Mouse (Mus musculus): ENCODE data around the gene Gm20388. TPM values are rescaled to one million over a fixed set of nuclear protein-coding genes. Genes with fewer than 3 reads are reported as not detected.

Gm20388 gene
- polyA plus RNA-seq, 1 experiment from 2014 or later: not detected

- H3K36me3 ChIP-seq (ENCODE audit: control insufficient read depth, insufficient read depth, low read length): no peaks in the 10 kb centered on the region
- H3K27ac ChIP-seq (ENCODE audit: low read depth, low read length): no peak overlapping the region
- H3K9ac ChIP-seq (ENCODE audit: low read length): no peak overlapping the region
- ATAC-seq (ENCODE audit: low FRiP score) (no peak), DNase-seq (ENCODE audit: low spot score, missing footprints) (peak; percentile 60)
- H3K27me3 ChIP-seq (ENCODE audit: control insufficient read depth, insufficient read depth, low read length): no peaks in the 10 kb centered on the region
- no peak overlapping the region for H3K4me2 ChIP-seq
- 74% methylated on average over 7 of the region's 7 CpGs for WGBS
- no peak overlapping the region for H3K4me3 ChIP-seq (ENCODE audit: low read depth, low read length)
- H3K9me3 ChIP-seq (ENCODE audit: control insufficient read depth, low read length): no peaks in the 10 kb centered on the region
- no peaks in the 10 kb centered on the region for H3K4me1 ChIP-seq (ENCODE audit: control insufficient read depth, insufficient read depth, low read length)
These were observed 1708.9 kb downstream of the Gm20388 start for GRCm38 (mm10) chr8:121619401-121619995.

GRCm38 (mm10) chr8:121620801-121621516 lies 1710.3 kb downstream of the Gm20388 start:
- H3K27me3 ChIP-seq (ENCODE audit: control insufficient read depth, insufficient read depth, low read length): no peaks in the 10 kb centered on the region
- H3K36me3 ChIP-seq (ENCODE audit: control insufficient read depth, insufficient read depth, low read length): no peaks in the 10 kb centered on the region
- DNase-seq (ENCODE audit: low spot score, missing footprints): no peak
- H3K4me1 ChIP-seq (ENCODE audit: control insufficient read depth, insufficient read depth, low read length): no peaks in the 10 kb centered on the region
- no peaks in the 10 kb centered on the region for H3K9me3 ChIP-seq (ENCODE audit: control insufficient read depth, low read length)
- H3K4me2 ChIP-seq: no peak overlapping the region
- H3K9ac ChIP-seq (ENCODE audit: low read length): no peak overlapping the region
- WGBS: 91% methylated on average over 12 of the region's 12 CpGs
- ATAC-seq (ENCODE audit: low FRiP score): no peak
- H3K27ac ChIP-seq (ENCODE audit: low read depth, low read length): no peak overlapping the region
- H3K4me3 ChIP-seq (ENCODE audit: low read depth, low read length): no peak overlapping the region

GRCm38 (mm10) chr8:121621879-121622278 lies 1711.2 kb downstream of the Gm20388 start:
- H3K27ac ChIP-seq (ENCODE audit: low read depth, low read length): no peak overlapping the region
- H3K4me2 ChIP-seq: no peak overlapping the region
- no peak for ATAC-seq (ENCODE audit: low FRiP score)
- H3K27me3 ChIP-seq (ENCODE audit: control insufficient read depth, insufficient read depth, low read length): no peaks in the 10 kb centered on the region
- H3K36me3 ChIP-seq (ENCODE audit: control insufficient read depth, insufficient read depth, low read length): peaks cover 4% of the 10 kb centered on the region
- no peak for DNase-seq (ENCODE audit: low spot score, missing footprints)
- WGBS: 58% methylated on average over 1 of the region's 1 CpGs
- no peaks in the 10 kb centered on the region for H3K4me1 ChIP-seq (ENCODE audit: control insufficient read depth, insufficient read depth, low read length)
- H3K4me3 ChIP-seq (ENCODE audit: low read depth, low read length): no peak overlapping the region
- H3K9me3 ChIP-seq (ENCODE audit: control insufficient read depth, low read length): no peaks in the 10 kb centered on the region
- no peak overlapping the region for H3K9ac ChIP-seq (ENCODE audit: low read length)

- no peaks in the 10 kb centered on the region for H3K9me3 ChIP-seq (ENCODE audit: control insufficient read depth, low read length)
- H3K27ac ChIP-seq (ENCODE audit: low read depth, low read length): no peak overlapping the region
- no peaks in the 10 kb centered on the region for H3K4me1 ChIP-seq (ENCODE audit: control insufficient read depth, insufficient read depth, low read length)
- H3K36me3 ChIP-seq (ENCODE audit: control insufficient read depth, insufficient read depth, low read length): peaks cover 4% of the 10 kb centered on the region
- H3K9ac ChIP-seq (ENCODE audit: low read length): no peak overlapping the region
- H3K4me3 ChIP-seq (ENCODE audit: low read depth, low read length): no peak overlapping the region
- no peak for DNase-seq (ENCODE audit: low spot score, missing footprints)
- no peaks in the 10 kb centered on the region for H3K27me3 ChIP-seq (ENCODE audit: control insufficient read depth, insufficient read depth, low read length)
- no peak overlapping the region for H3K4me2 ChIP-seq
- 87% methylated on average over 8 of the region's 8 CpGs for WGBS
- no peak for ATAC-seq (ENCODE audit: low FRiP score)
These were observed 1712.4 kb downstream of the Gm20388 start for GRCm38 (mm10) chr8:121623043-121623442.

- ATAC-seq (ENCODE audit: low FRiP score) (no peak), DNase-seq (ENCODE audit: low spot score, missing footprints) (no peak)
- Histone ChIP-seq H3K9me3 (ENCODE audit: control insufficient read depth, low read length) (no peaks in the 10 kb centered on the region), H3K27ac (ENCODE audit: low read depth, low read length) (no peak overlapping the region), H3K9ac (ENCODE audit: low read length) (no peak overlapping the region), H3K4me3 (ENCODE audit: low read depth, low read length) (no peak overlapping the region), H3K27me3 (ENCODE audit: control insufficient read depth, insufficient read depth, low read length) (no peaks in the 10 kb centered on the region), H3K4me2 (no peak overlapping the region), H3K36me3 (ENCODE audit: control insufficient read depth, insufficient read depth, low read length) (peaks cover 4% of the 10 kb centered on the region), H3K4me1 (ENCODE audit: control insufficient read depth, insufficient read depth, low read length) (no peaks in the 10 kb centered on the region)
- whole genome bisulfite sequencing: 96% methylated on average over 4 of the region's 4 CpGs
These were observed 1718.0 kb downstream of the Gm20388 start for GRCm38 (mm10) chr8:121628681-121629080.

- H3K9ac ChIP-seq (ENCODE audit: low read length): no peak overlapping the region
- no peak overlapping the region for H3K27ac ChIP-seq (ENCODE audit: low read depth, low read length)
- no peak for ATAC-seq (ENCODE audit: low FRiP score)
- peaks cover 1% of the 10 kb centered on the region; the same call in 1 of the 2 replicates for H3K36me3 ChIP-seq (ENCODE audit: control insufficient read depth, insufficient read depth, low read length)
- no peak for DNase-seq (ENCODE audit: low spot score, missing footprints)
- H3K4me2 ChIP-seq: no peak overlapping the region
- no peaks in the 10 kb centered on the region for H3K9me3 ChIP-seq (ENCODE audit: control insufficient read depth, low read length)
- no peaks in the 10 kb centered on the region for H3K4me1 ChIP-seq (ENCODE audit: control insufficient read depth, insufficient read depth, low read length)
- no peaks in the 10 kb centered on the region for H3K27me3 ChIP-seq (ENCODE audit: control insufficient read depth, insufficient read depth, low read length)
- H3K4me3 ChIP-seq (ENCODE audit: low read depth, low read length): no peak overlapping the region
- WGBS: 76% methylated on average over 7 of the region's 7 CpGs
These were observed 1721.0 kb downstream of the Gm20388 start for GRCm38 (mm10) chr8:121631645-121632071.

DNA sequence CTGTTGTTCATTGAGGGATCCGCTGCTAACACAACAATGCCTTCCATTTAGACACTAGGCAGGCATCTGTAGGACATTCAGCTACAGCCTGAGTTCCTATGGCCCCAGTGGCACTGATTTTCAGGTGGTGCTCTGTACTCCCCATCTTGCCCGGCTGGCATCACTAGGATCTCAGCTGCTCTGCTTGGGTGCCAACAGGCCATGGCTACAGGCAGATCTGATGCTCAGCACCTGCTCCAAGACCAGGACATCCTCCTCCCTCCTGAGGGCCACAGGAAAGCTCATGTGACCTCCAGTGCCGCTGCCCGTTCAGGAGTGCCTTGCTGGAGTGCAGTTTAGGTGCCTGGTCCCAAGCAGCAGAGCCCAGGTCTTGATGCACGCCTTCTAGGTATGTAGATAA lies 1721.8 kb downstream of the Gm20388 start:
- Histone ChIP-seq H3K27me3 (ENCODE audit: control insufficient read depth, insufficient read depth, low read length) (no peaks in the 10 kb centered on the region), H3K4me2 (no peak overlapping the region), H3K9me3 (ENCODE audit: control insufficient read depth, low read length) (no peaks in the 10 kb centered on the region), H3K4me1 (ENCODE audit: control insufficient read depth, insufficient read depth, low read length) (no peaks in the 10 kb centered on the region), H3K9ac (ENCODE audit: low read length) (no peak overlapping the region), H3K36me3 (ENCODE audit: control insufficient read depth, insufficient read depth, low read length) (no peaks in the 10 kb centered on the region; the same call in 1 of the 2 replicates), H3K4me3 (ENCODE audit: low read depth, low read length) (no peak overlapping the region), H3K27ac (ENCODE audit: low read depth, low read length) (no peak overlapping the region)
- DNase-seq (ENCODE audit: low spot score, missing footprints): no peak
- no peak for ATAC-seq (ENCODE audit: low FRiP score)
- 88% methylated on average over 5 of the region's 5 CpGs for WGBS

- Histone ChIP-seq H3K4me2 (no peak overlapping the region), H3K4me1 (ENCODE audit: control insufficient read depth, insufficient read depth, low read length) (no peaks in the 10 kb centered on the region), H3K27me3 (ENCODE audit: control insufficient read depth, insufficient read depth, low read length) (no peaks in the 10 kb centered on the region), H3K4me3 (ENCODE audit: low read depth, low read length) (no peak overlapping the region), H3K9ac (ENCODE audit: low read length) (no peak overlapping the region), H3K27ac (ENCODE audit: low read depth, low read length) (no peak overlapping the region), H3K36me3 (ENCODE audit: control insufficient read depth, insufficient read depth, low read length) (no peaks in the 10 kb centered on the region), H3K9me3 (ENCODE audit: control insufficient read depth, low read length) (no peaks in the 10 kb centered on the region)
- no peak for DNase-seq (ENCODE audit: low spot score, missing footprints)
- no peak for ATAC-seq (ENCODE audit: low FRiP score)
- WGBS: 82% methylated on average over 6 of the region's 6 CpGs
These were observed 1724.9 kb downstream of the Gm20388 start for GRCm38 (mm10) chr8:121635534-121635933.

DNA sequence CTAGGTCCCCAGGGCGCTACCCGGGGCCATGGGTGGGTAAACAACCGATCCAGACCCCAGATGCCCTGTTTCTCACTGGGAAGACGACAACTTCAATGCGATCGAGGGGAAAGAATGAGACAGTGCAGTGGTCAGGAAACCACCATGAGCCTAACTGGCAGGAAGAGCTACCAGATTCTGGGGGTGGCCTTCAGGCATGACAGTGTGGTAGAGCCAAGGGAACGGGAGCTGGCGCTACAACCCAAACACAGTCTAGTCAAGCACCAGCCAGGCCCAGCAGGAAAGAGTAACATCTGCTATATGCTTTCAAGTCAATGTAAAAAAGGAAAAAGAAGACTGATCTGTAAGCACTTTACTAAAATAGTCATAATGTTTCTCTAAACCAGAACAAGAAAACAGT lies 1725.5 kb downstream of the Gm20388 start:
- WGBS: 91% methylated on average over 8 of the region's 8 CpGs

More for the DNA sequence above, 1725.5 kb downstream of the Gm20388 start:
- H3K4me1 ChIP-seq (ENCODE audit: control insufficient read depth, insufficient read depth, low read length): no peaks in the 10 kb centered on the region
- H3K4me3 ChIP-seq (ENCODE audit: low read depth, low read length): no peak overlapping the region
- no peaks in the 10 kb centered on the region for H3K9me3 ChIP-seq (ENCODE audit: control insufficient read depth, low read length)
- no peak overlapping the region for H3K4me2 ChIP-seq
- H3K27me3 ChIP-seq (ENCODE audit: control insufficient read depth, insufficient read depth, low read length): no peaks in the 10 kb centered on the region
- ATAC-seq (ENCODE audit: low FRiP score) (no peak), DNase-seq (ENCODE audit: low spot score, missing footprints) (no peak)
- no peak overlapping the region for H3K9ac ChIP-seq (ENCODE audit: low read length)
- H3K36me3 ChIP-seq (ENCODE audit: control insufficient read depth, insufficient read depth, low read length): no peaks in the 10 kb centered on the region
- H3K27ac ChIP-seq (ENCODE audit: low read depth, low read length): no peak overlapping the region

Data from midbrain, embryonic 11.5 days (tissue).